Mouse (Mus musculus) urinary bladder, postnatal 14 days (tissue): ENCODE measurements around the gene Nptxr.

Experiments used
- DNase-seq: peaks from one replicate; pipeline ENCODE4 v3.0.0; 2021; ENCODE audit warnings: low spot score

The Nptxr gene

GRCm38 (mm10) chr15:79804352-79805071, at the start of gene Nptxr:
TSS of gene Nptxr (minus strand) at chr15:79804766.
- peak; percentile 49 for DNase-seq

- no peak for DNase-seq
These were observed 45.6 kb upstream of the Nptxr start for GRCm38 (mm10) chr15:79850143-79850542.

GRCm38 (mm10) chr15:79847100-79847499, 42.5 kb upstream of the Nptxr start:
- peak; percentile 75 for DNase-seq

DNA sequence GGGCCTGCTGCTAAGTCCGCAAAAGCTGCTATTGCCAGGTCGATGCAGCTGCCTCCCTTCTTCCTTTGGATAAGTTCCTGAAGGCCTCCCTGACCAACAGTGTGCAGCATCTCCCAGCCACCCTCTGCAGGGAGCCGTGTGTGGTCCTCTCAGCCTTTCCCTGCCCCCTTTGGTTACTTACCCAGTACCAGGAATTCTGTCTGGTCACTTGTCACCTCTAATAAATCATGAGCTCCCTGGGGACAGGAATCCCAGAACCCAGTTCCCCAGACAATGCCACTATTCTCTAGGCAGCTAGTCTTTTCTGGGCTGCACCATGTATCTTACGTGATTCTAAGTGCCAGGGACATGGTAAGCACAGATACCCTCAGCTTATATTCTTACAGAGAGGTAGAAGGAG, 41.4 kb upstream of the Nptxr start:
- DNase-seq, result peak; percentile 40

DNA sequence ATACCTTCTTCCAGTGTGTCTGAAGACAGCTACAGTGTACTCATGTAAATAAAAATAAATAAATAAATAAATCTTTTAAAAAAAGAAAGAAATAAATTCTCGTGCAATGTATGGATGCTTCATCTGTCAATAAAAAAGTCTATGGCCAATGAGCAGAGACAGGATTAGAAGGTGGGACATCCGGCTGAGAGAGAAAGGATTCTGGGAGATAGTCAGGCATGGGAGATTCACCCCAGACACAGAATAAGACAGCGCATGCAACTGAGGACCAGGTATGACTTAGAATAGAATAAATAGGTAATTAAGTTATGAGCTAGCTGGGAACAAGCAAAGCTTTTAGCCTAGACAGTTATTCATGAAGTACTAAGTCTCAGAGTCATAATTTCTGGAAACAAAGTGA, 38.4 kb upstream of the Nptxr start:
- DNase-seq, result no peak

- no peak for DNase-seq
These were observed 35.7 kb upstream of the Nptxr start for GRCm38 (mm10) chr15:79840281-79840680.

DNA sequence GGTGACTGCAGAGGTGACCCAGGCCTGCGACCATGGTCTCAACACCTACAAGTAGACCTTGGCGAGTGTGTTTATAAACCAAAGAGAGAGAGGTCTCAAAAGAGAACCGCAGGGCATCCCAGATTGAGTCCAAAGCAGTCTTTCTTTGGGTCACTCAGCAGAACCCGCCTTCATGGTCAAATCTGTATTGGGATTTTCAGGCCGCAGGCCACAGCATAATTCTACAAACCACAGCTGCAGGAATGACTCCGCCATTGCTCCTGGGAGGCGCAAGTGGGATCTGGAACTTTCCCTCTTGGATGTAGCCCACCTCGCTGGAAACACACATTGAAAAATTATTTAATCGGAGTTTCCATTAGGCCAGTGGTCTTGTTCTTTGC, 30.3 kb upstream of the Nptxr start:
- DNase-seq, result no peak

GRCm38 (mm10) chr15:79834130-79834880, 29.7 kb upstream of the Nptxr start, which contains the start of the genes Npcd and Cbx6:
TSS of gene Npcd (minus strand) at chr15:79834237.
TSS of gene Cbx6 (minus strand) at chr15:79834688.
- DNase-seq, result peak; percentile 97

DNA sequence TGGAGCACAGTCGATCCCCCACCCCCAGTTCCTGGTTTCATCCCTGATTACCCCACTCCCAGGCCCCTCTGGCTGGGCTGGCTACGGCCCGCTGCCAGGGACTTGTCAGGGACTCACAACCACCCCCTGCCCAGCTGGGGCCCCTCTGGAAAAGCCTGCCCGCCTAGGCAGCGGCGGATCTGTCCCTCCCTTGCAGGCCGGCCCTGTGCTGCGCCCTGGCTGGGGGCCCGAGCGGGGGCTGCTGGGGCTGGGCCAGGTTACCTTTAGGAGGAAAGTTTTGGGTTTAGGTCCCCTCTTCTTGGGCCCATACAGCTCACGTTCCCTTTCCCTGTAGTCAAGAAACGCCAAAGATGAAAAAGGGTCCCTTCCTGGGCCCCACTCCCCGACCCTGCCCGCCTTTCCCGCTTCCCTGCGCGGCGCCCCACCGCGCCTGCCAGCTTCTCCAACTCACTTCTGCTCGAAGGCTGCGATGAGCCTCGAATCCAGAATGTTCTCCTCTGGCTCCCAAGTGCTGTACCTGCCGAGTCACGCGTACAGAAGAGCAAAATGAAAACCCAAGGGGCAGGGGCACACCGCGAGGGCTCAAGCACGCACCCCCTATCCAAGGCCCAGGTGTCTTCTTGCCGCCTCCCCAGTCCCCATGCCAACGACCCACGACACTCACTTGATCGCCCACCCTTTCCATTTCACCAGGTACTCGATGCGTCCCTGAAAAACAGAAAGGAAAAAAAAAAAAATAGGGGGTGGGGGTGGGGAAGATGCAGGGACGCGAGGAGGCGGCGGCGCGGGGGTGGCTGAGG, 28.9 kb upstream of the Nptxr start:
- peak; percentile 53 for DNase-seq

GRCm38 (mm10) chr15:79832064-79832900, 27.7 kb upstream of the Nptxr start:
- DNase-seq, result peak; percentile 84

- peak; percentile 79 for DNase-seq
These were observed 25.8 kb upstream of the Nptxr start for GRCm38 (mm10) chr15:79830388-79830787.

GRCm38 (mm10) chr15:79829431-79829830, 24.9 kb upstream of the Nptxr start:
- DNase-seq, result no peak

GRCm38 (mm10) chr15:79828366-79829035, 23.9 kb upstream of the Nptxr start:
- DNase-seq, result peak; percentile 46

DNA sequence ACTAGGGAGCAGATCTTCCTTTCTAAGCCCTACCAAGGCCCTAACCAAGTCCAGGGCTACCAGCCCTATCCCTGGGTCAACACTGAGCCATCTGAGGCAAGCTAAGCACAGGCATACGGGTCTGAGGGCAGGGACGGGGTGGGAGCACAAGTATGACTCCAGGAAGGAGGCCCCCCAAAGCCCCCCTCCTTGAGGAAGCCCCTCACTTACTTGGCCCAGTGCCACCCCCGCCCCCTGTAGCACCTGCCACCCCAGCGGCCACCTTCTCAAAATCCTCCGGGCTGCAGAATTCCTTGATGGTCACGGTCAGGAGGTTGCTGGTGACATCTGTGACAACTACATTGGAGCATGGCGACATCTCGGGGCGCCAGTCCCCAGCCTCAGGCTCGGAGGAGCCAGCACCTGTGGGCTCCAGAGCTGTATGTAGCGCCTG, 23.2 kb upstream of the Nptxr start:
- DNase-seq, result no peak

GRCm38 (mm10) chr15:79827061-79827777, 22.7 kb upstream of the Nptxr start:
- no peak for DNase-seq

GRCm38 (mm10) chr15:79826221-79826935, 21.8 kb upstream of the Nptxr start:
- no peak for DNase-seq

DNA sequence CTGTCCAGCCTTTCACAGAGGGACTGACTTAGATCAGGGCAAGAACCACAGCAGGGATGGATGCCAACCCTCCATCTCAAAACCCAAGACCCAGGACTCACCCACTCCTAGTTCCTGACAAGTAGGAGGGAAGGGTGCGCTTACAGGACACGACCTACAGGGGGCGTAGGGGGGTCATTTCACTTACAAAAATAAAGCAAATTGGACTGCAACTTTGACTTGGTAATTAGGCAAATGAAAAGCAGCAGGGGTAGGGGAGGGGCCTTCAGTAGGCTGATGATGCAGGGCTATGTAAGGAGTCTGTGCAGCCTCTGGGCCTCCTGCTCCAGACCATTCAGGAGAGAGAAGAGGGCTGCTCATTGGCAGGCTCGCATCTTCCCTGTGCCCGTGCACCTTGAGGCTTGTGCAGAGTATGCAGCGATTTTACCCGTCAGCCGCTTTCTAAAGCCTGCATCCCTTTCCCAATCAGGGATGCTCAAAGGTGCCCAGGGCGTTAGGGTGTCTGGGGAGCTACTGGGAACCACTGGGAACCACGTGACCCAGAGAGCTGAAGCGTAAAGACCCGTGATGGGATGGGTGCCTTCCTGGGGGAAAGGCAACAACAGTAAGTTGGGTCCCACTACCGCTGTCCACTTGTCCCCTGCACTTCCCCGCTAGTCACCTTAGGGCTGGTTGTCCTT, 20.7 kb upstream of the Nptxr start:
- no peak for DNase-seq

DNA sequence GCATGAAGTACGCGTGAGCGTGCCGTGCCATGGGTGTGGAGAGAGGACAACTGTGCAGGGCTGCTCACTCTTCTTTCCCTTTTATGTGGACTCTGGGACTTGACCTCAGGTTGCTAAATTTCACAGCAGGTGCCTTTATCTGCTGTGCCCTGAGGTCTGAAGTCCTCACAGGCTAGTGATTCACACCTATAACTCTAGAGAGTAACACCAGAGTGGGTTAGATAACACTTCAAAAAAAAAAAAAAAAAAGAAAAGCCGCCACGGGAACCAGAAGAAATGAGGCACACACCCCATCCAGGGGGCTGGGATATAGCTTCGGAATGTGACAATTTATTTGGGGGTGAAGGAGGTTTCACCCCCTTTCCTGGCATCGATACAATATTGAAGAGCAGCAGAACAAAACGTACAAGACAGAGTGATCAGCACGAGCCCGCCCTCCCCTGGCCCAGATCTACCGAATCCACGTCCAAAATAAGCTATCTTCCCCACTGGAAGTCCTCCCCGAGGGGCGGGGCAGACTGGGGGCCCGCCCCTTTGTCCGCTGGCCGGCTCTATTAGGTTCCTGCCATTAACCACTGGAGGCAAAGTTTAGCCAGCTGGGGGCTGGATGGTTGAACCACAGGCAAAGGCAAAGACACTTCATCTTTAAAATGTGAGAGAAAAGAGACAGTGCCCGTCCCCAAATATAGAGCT, 19.2 kb upstream of the Nptxr start:
- peak; percentile 76 for DNase-seq
